Mouse (Mus musculus): ENCODE results near the gene Pcsk1. TPM values are rescaled to one million over a fixed set of nuclear protein-coding genes. Genes with fewer than 3 reads are reported as not detected.

Gene Pcsk1
- not detected in 4 replicates for total RNA-seq (2023; ENCODE audit: inconsistent age)

DNA sequence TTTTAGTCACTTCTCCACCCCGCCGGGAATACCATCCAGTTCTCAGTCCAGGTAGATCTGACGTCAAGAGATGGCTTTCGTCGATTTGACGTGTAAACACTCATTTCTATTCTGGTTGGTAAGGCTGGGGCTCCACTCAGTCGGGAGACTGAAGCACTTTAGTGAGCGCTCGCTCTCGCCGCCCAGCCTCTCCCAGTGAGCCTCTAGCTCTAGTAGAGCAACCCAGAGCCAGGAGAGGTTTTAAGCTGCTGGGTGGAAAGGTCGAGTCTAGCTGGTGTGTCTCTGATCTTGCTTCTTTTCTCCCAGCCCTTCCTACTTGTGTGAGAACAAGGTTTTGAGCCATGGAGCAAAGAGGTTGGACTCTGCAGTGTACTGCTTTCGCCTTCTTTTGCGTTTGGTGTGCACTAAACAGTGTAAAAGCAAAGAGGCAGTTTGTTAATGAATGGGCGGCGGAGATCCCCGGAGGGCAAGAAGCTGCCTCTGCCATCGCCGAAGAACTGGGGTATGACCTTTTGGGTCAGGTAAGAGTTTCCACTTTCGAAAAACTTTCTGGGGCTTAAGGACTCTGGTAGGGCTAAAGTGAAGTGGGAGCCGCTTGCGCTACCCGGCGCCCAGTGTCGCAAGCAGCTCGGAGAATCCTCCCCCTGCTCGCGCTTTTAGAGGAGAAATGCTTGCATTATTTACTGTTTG lies at the start of gene Pcsk1:
Gene Pcsk1 (plus strand): TSS at position 106 of the 690 bp plus-strand sequence.

Measured in B cell, adult (primary cell).